Mouse (Mus musculus): Measurements from ENCODE around the gene Ccdc173. TPM values are rescaled to one million over a fixed set of nuclear protein-coding genes. Genes with fewer than 3 reads are reported as not detected.

The Ccdc173 gene
- total RNA-seq (2023): 1 to 10 TPM; 1.3 to 1.5 TPM

DNA sequence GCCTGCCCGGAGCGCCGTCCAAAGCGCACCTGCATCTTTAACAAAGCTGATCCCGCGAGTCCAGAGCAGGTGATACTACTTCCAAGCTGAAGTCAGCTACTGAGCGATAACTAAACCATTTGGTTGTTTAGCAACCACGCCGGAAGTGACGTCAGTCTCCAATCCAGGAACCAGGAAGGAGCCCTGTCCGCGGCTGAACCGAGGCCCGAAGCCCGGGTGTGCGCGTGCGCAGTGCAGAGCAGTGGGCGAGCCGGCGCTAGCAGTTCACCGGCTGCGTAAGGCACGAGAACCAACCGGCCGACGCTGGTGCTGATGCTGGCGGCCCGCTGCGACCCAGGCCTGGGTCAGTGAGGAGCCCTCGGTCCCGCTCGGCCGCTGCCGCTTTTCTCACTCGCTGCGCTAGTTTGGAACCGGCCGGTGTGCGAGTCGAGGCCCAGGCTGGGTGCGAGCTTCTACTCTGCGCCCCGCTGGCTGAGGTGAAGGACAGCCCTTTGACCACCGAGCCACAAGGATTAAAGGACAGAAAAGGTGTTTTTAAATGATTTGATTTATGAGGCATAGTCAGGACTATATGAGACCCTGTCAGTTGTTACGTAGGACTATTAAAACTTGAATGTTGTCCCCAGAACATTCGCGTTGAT is at the start of gene Ccdc173, which contains the start of gene Phospho2:
Gene Ccdc173 (minus strand): TSS at position 147 of the 641 bp plus-strand sequence.
Gene Phospho2 (plus strand): TSS at position 195 of the 641 bp plus-strand sequence.

DNA sequence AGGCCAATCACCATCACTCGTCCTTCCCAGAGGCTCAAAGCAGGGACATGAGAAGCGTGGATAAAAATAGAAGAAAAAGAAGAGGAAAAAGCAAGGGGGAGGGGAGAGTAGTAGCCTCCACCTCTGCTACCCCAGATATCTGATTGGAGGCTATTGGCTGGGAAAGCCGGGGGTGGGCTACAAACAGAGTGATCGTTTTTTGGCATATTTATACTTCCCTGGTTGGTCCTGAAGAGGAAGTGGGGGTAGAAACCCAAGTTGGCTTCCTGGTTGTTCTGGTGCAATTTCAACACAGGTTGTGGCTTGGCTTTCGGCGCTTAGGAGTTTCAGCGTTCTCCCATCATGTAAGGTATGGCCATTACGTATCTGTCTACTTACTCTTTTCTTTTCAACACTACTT is 32.3 kb upstream of the Ccdc173 start, which contains the start of gene Klhl23:
Gene Klhl23 (plus strand): TSS at position 234 of the 400 bp plus-strand sequence.

DNA sequence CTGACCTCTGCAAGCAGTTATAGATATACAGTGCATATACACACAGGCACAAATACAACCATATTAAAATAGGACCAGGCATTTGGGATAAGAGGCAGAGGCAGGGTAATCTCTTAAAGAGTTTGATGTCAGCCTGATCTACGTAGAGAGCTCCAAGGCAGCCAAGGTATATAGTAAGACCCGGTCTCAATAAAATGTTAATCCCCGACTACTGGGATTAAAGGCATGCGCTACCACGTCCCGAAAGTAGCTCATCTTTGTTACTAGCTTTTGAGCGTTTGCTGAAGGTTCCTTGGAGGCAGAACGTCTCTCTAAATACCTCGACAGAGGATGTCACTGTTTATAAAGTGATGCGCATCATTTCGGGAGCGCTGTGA is 67.1 kb downstream of the Ccdc173 start, which contains the start of gene Ppig:
Gene Ppig (plus strand): TSS at position 273 of the 377 bp plus-strand sequence.

DNA sequence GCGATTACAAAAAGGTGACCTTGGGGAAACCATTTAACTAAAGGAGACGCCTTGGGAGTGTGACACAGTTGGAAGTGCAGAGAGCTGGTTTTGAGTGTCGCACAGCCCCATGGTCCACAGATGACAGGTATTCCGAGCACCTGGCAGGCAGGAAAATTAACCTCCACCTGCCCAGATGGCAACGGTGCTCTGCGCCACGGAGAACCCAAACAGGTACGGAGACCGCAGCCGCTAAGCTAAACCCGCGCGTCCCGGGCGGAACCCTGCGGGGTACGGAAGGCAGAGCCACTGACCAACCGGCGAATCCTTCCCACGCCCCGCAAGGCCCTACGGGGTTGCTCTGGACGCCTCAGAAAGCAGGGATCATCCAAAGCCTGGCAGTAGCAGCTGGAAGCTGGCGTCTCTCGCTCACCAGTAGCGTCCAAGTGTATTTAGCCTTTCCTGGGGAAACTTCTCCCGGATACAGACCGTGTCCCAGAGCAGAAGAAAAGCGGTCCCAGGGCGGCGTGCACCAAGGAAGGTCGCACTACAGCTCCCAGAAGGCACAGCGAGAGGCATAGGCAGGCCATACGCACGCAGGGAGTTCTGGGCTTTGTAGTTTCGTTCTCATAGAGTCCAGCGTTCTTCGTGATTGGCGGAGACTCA is 76.3 kb downstream of the Ccdc173 start, which contains the start of gene Fastkd1:
Gene Fastkd1 (minus strand): TSS at position 536 of the 645 bp plus-strand sequence.

Other genes starting within 250 kb of the Ccdc173 start
- not detected for gene Lrp2, start 203.5 kb downstream of the Ccdc173 start, total RNA-seq (2023)
- gene Bbs5, start 142.4 kb downstream of the Ccdc173 start, total RNA-seq (2023): not detected
- gene Klhl41, start 119.5 kb downstream of the Ccdc173 start, total RNA-seq (2023): under 1 TPM in 1 of 2 experiments, not detected in 1; 0.21 TPM
- 10 to 100 TPM; 19.3 to 20.8 TPM for gene Fastkd1, start 76.1 kb downstream of the Ccdc173 start, total RNA-seq (2023)
- gene Ppig, start 67.0 kb downstream of the Ccdc173 start, total RNA-seq (2023): 100 to 1,000 TPM in 1 of 2 experiments, 10 to 100 TPM in 1; 99.4 to 107 TPM
- gene Phospho2, start within 50 bp of the Ccdc173 start, total RNA-seq (2023): 10 to 100 TPM; 27.5 to 29.8 TPM
- under 1 TPM in 1 of 2 experiments, not detected in 1; 0.23 TPM for gene Klhl23, start 32.4 kb upstream of the Ccdc173 start, total RNA-seq (2023)
- 100 to 1,000 TPM; 193 to 196 TPM for gene Ssb, start 72.0 kb upstream of the Ccdc173 start, total RNA-seq (2023)
- 10 to 100 TPM; 16.2 to 18.0 TPM for gene Mettl5, start 96.0 kb upstream of the Ccdc173 start, total RNA-seq (2023)
- 10 to 100 TPM; 68.3 to 74.8 TPM for gene Ubr3, start 107.7 kb upstream of the Ccdc173 start, total RNA-seq (2023)
- gene Myo3b, start 249.6 kb upstream of the Ccdc173 start, total RNA-seq (2023): 1 to 10 TPM; 2.6 to 4.0 TPM

Measured in T-cell, adult 66 days (primary cell).